Mouse (Mus musculus) testis, adult 2 months (tissue): ENCODE measurements around the gene Cfap126. TPM values are rescaled to one million over a fixed set of nuclear protein-coding genes. Genes with fewer than 3 reads are reported as not detected.

Source experiments
- H3K27ac ChIP-seq: fragments of 200-500 bp; 2 replicates; pipeline ENCODE4 v1.5.1; 2012; ENCODE audit warnings: low read depth, low read length; ENCODE audit not compliant: control insufficient read depth, insufficient read depth
- H3K27me3 ChIP-seq: fragments of 200-500 bp; 2 replicates; pipeline ENCODE4 v1.6.1; 2012; ENCODE audit warnings: mild to moderate bottlenecking, low read length, moderate library complexity; ENCODE audit not compliant: control insufficient read depth, insufficient read depth
- H3K36me3 ChIP-seq: fragments of 200-500 bp; 2 replicates; pipeline ENCODE4 v1.6.1; 2012; ENCODE audit warnings: mild to moderate bottlenecking, low read length; ENCODE audit not compliant: control insufficient read depth, insufficient read depth
- H3K4me1 ChIP-seq: fragments of 200-500 bp; 2 replicates; pipeline ENCODE4 v1.6.1; 2012; ENCODE audit warnings: low read length; ENCODE audit not compliant: control insufficient read depth, insufficient read depth
- H3K4me3 ChIP-seq: fragments of 200-500 bp; 2 replicates; pipeline ENCODE4 v1.5.1; 2012; ENCODE audit warnings: low read depth, mild to moderate bottlenecking, low read length, moderate library complexity, mixed read lengths; ENCODE audit not compliant: control insufficient read depth
- CTCF ChIP-seq: fragments of 200-500 bp; IDR thresholded peaks from 2 replicates; pipeline ENCODE4 v1.5.1; 2012; ENCODE audit warnings: low read depth, mild to moderate bottlenecking, inconsistent platforms, low read length, moderate library complexity; ENCODE audit not compliant: control insufficient read depth, insufficient read depth, insufficient replicate concordance
- POLR2A ChIP-seq: fragments of 200-500 bp; IDR thresholded peaks from 2 replicates; pipeline ENCODE4 v1.6.1; 2012; ENCODE audit warnings: low read depth, mild to moderate bottlenecking, inconsistent platforms, low read length, moderate library complexity; ENCODE audit not compliant: control insufficient read depth
- polyA plus RNA-seq: library from polyadenylated mRNA; depleted of rRNA; stranded (reverse); fragments of >200 nt; gene quantifications from 2 replicates; pipeline ENCODE4 v1.2.3, GENCODE M21; 2012

The Cfap126 gene
- polyA plus RNA-seq, 1 experiment: 314 TPM

- Histone ChIP-seq H3K4me1 (no peaks in the 10 kb centered on the region; the same call in 1 of the 2 replicates), H3K27me3 (no peaks in the 10 kb centered on the region), H3K36me3 (no peaks in the 10 kb centered on the region), H3K4me3 (peak overlapping the region; percentile 72), H3K27ac (no peak overlapping the region)
- TF ChIP-seq CTCF (no peak), POLR2A (no peak)
These were observed 11.1 kb upstream of the Cfap126 start for GRCm38 (mm10) chr1:171102547-171103177.

DNA sequence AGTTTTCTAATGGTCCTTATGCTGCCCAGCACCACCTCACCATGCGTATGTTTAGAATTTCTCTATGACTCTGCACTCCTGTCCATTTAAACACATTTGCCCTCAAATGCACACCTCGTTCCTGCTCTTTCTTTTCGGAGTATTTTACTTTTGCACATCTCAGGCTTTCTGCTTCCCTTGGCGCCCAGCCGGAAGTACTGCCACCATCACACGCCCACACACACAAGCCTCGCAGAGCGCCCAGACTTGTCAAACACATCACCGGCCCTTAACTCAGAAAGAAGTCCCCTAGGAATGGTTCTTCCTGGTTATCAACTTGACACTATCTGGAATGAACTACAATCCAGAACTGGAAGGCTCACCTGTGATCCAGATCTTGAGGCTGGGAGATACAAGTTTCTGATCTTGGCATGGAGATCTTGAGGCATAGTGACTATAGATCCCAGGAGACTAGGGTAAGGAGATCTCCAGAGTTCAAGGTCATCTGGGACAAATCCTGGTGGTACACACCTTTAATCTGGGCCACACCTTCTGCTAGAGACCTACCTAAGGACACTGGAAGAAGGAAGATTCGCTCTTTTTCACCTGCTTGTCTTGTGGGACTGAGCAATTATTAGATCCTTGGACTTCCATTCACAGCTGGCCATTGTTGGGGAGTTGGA is 10.4 kb upstream of the Cfap126 start:
- Histone ChIP-seq H3K27ac (no peak overlapping the region), H3K4me3 (no peak overlapping the region), H3K36me3 (no peaks in the 10 kb centered on the region), H3K27me3 (no peaks in the 10 kb centered on the region), H3K4me1 (no peaks in the 10 kb centered on the region; the same call in 1 of the 2 replicates)
- TF ChIP-seq CTCF: no peak
- TF ChIP-seq POLR2A: no peak

DNA sequence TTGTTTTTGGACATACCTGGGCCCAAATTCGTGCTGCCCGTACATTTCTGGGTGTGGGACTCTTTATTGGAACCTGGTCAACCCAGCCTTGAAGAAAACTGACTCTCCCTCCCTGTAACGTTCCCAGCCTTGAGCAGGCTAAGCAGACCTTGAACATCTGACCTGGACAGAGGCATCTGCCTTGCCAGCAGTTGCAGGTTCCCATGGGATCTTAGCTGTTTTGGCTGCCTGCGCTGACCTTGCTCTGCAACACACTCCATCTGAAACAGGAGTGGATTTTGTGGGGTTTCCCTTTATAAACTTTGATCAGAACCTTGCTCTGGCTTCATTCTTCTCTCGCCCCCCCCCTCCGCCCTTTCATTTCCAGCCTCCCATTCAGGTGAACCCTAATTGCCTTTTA is 8.5 kb upstream of the Cfap126 start:
- Histone ChIP-seq H3K27ac (no peak overlapping the region), H3K4me1 (no peaks in the 10 kb centered on the region; the same call in 1 of the 2 replicates), H3K4me3 (no peak overlapping the region), H3K36me3 (no peaks in the 10 kb centered on the region), H3K27me3 (no peaks in the 10 kb centered on the region)
- TF ChIP-seq CTCF (no peak), POLR2A (no peak)

- Histone ChIP-seq H3K4me3 (no peak overlapping the region), H3K4me1 (peaks cover 2% of the 10 kb centered on the region), H3K27me3 (no peaks in the 10 kb centered on the region), H3K27ac (no peak overlapping the region), H3K36me3 (no peaks in the 10 kb centered on the region)
- TF ChIP-seq POLR2A (no peak), CTCF (no peak)
These were observed 4.1 kb upstream of the Cfap126 start for GRCm38 (mm10) chr1:171109620-171110019.

DNA sequence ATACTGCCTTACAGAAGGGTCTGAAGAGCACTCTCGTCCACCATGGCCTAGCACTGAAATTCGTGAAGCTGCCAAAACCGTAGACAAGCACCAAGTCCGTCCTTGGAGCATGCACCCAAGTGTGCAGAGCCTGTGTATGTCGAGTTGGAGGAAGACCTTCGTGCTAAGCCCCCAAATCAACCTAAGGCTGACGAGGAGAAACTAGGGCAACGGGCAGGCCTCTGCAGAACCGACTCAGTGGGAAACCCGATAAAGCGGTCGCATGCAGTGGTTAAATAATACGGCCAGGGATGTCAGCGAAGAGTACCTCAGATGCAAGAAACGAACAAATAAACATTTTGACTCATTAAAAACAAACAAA is 3.1 kb upstream of the Cfap126 start:
- Histone ChIP-seq H3K27ac (no peak overlapping the region), H3K4me3 (peak overlapping the region; percentile 79), H3K36me3 (no peaks in the 10 kb centered on the region), H3K27me3 (no peaks in the 10 kb centered on the region), H3K4me1 (peaks cover 2% of the 10 kb centered on the region)
- TF ChIP-seq POLR2A (0 out of 2 replicates have a peak, but pooled peaks have one; percentile 10), CTCF (no peak)

- Histone ChIP-seq H3K36me3 (no peaks in the 10 kb centered on the region), H3K27ac (peak overlapping the region; percentile 74), H3K27me3 (no peaks in the 10 kb centered on the region), H3K4me1 (peaks cover 2% of the 10 kb centered on the region), H3K4me3 (peak overlapping the region; percentile 79)
- TF ChIP-seq POLR2A (0 out of 2 replicates have a peak, but pooled peaks have one; percentile 21), CTCF (peak; percentile 94)
These were observed 2.5 kb upstream of the Cfap126 start for GRCm38 (mm10) chr1:171111020-171111780.

DNA sequence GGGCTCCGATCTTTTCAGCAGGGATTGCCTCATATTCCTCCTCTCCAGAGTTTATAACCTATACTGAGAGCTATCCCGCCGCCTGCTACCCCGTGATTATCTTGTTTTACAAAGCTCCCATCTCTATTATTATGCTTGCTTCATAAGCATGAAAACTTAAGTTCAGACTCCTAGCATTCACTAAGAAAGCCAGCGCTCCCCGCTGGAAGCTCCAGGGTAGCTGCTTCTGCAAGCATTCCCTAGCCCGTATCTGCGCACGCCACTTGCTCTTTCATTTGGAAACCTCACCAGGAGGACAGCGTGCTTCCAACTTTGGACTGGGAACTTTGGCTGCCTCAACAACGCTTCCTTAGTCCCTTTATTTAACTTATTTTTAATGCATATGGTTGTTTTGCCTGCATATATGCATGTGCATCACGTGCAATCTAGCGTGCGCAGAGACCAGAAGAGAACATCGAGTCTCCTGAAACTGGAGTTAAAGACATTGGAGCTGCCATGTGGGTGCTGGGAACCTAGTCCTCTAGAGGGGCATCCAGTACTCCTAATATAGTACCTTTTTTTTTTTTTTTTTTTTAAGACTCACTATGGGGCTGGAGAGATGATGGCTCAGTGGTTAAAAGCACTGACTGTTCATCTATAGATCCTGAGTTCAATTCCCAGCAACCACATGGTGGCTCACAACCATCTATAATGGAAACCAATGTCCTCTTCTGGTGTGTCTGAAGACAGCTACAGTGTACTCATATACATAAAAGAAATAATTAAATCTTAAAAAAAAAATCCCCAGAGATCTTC is 1.7 kb upstream of the Cfap126 start:
- peak overlapping the region; percentile 74 for H3K27ac ChIP-seq
- H3K36me3 ChIP-seq: no peaks in the 10 kb centered on the region
- peaks cover 2% of the 10 kb centered on the region for H3K4me1 ChIP-seq
- no peaks in the 10 kb centered on the region for H3K27me3 ChIP-seq
- no peak for TF ChIP-seq POLR2A
- TF ChIP-seq CTCF: no peak
- peak overlapping the region; percentile 79 for H3K4me3 ChIP-seq
